Mouse (Mus musculus): Measurements from ENCODE around the gene Pigx. TPM values are rescaled to one million over a fixed set of nuclear protein-coding genes. Genes with fewer than 3 reads are reported as not detected.

Pigx gene
- polyA plus RNA-seq, 1 experiment = 21.0 TPM

DNA sequence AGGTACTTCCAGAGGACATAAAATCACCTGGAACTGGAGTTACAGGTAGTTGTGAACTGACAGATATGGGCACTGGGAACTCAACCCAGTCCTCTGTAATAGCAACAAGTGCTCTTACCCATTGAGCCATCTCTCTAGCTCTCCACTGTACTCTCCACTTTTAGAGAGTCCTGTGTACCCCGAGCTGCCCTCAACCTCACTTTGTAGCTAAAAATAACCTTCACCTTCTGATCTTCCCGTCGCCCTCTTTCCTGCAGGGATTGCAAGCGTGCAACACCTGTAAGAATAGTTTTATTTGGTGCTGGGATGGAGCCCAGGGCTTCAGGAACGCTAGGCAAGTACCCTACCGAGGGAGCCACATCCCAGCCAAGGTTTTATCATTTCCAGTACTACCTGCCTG, 16.2 kb upstream of the Pigx start:
- TF ChIP-seq GATA1 (IDR thresholded peaks at IDR 0.05; ENCODE audit: low read length) = no peak

DNA sequence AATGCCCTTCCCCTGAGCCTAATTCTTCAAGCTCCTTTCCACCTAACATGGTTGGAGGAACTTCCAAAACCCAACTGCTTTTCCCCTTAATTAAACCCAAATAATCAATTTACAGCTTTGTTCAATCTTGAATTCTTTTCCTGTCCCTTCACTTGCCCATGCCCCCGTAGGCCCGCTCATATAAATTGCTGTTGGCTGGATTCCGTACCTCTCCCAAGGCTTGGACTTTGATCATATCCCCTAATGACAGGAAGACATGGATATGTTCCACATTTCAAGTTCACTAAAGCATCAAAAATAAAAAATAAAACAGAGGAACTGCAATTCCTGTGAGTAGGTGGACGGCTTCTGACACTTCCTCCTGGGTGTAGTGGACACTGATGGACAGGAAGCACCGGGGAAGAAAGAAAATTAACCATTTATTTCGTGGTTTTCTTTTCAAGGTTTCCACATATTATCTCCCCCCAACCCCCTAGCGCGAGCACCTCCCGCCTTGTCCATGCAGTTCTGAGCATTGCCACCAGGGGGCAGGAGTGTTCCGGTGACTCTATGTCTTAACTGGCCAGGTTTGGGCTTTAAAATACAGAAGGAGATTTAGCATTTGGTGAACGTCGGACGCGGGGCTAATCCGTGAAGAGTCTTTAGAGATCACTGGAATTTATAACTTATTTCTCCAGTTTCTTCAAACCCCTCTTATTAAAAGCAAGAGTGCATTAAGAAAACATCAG, 15.6 kb upstream of the Pigx start:
- TF ChIP-seq GATA1 (IDR thresholded peaks at IDR 0.05; ENCODE audit: low read length) = no peak

DNA sequence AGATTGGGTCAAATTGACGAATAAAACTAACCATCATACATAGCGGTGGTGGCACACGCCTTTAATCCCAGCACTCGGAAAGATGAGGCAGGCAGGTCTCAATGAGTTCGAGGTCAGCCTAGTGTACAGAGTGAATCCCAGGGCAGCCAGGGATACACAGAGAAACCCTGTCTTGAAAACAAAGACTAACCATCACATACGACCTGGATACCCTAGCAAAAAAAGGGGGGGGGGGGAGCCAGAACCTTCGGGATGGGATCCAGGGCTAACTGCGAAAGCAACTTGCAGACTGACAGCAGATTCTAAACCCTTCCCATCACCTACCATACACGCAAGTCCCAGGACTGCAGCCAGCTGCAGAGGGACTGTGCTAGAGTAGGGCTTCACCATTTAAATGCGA, 14.9 kb upstream of the Pigx start:
- no peak for TF ChIP-seq GATA1 (IDR thresholded peaks at IDR 0.05; ENCODE audit: low read length)

DNA sequence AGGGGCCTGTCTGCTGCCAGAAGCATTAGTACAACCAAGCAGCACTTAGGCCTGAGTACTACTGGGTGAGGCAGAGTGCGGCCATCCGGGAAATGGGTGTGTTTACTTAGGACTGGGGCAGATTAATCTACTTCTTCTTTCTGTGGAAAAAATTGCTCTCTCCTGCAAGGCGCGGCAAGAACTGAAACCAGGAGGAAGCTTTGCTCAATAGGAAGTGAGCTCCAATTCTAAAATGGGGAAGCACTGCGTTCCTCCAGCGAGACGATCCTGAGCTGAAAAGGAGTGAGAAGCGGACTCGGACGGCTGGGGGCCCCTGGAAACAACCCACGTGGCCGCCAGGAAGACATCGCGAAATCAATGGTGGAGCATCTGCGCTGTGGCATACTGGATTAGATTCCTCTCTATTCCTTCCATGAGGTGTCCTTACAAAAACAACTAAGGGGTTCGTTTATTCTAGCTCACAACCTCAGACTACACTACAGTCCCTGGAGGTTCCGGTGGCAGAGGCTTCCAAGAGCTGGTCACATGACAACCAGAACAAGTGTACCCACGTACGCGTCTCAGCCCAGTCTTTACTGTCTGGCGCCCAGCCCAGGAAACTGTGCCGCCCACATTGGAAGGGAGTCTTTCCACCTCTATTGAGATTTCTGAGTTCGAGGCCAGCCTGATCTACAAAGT, 14.1 kb upstream of the Pigx start:
- TF ChIP-seq GATA1 (IDR thresholded peaks at IDR 0.05; ENCODE audit: low read length) = no peak

DNA sequence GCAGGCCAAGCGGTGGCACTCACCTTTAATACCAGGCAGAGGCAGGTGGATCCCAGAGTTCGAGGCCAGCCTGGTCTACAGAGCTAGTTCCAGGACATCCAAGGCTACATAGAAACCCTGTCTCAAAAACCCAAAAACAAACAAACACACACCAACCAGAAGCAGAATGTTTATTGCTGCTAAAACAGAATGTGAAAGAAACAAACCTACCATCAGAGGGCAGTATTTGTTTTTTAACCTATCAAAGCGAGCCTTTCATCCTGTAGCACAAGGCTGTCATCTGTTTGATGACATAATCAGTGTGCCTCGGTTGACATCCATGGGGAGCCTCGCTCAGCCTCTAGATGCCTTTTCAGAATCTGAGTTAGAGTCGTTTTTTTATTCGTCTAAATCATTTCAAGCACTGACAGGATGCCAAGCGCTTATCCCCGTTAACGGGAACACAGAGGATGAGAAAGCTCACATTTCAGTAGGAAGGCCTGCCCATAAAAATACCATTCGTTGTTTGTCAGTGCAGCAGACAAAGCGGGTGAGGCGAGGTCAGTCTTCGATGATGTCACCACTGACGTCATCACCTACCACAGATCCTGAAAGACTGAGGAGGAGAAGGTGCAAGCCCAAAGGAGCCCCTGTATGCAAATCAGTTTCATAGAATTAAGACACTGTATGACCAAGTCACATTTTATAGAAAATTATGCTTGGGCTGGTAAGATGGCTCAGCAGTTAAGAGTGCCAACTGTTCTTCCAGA, 11.6 kb upstream of the Pigx start:
- TF ChIP-seq GATA1 (IDR thresholded peaks at IDR 0.05; ENCODE audit: low read length) = no peak

DNA sequence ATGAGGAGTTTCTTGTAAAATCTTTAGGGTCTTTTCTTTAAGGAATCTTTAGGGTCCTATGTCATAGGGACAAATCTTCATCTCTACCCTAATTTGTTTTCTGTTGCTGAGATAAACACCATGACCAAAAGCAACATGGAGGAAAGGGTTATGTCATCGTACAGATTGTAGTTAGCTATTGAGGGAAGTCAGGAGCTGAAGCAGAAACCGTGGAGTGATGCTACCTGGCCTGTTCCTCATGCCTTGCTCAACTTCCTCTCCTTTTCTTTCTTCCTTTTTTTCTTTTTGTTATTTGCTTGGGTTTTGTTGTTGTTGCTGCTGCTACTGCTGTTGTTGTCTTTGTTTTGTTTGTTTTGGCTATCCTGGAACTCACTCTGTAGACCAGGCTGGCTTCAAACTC, 9.0 kb upstream of the Pigx start:
- TF ChIP-seq GATA1 (IDR thresholded peaks at IDR 0.05; ENCODE audit: low read length) = no peak

DNA sequence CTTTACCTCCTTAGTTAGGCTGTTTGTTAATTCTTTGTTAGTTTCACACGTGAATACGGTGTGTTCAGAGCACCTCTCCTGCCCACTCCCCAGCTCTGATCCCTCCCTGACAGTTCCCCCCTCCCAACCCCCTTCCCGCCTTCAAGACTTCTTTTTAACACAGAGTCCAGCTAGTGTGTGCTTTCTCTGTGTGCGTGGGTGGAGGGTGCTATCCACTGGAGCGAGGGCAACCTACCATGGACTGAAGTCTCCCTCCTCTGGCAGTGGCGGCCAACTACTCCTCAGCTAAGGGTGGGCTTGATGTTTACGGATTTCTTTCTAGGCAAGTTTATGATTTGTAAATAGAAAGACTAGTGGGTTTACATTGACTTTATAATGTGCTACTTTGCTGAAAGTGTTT, 8.6 kb upstream of the Pigx start:
- TF ChIP-seq GATA1 (IDR thresholded peaks at IDR 0.05; ENCODE audit: low read length) = no peak

DNA sequence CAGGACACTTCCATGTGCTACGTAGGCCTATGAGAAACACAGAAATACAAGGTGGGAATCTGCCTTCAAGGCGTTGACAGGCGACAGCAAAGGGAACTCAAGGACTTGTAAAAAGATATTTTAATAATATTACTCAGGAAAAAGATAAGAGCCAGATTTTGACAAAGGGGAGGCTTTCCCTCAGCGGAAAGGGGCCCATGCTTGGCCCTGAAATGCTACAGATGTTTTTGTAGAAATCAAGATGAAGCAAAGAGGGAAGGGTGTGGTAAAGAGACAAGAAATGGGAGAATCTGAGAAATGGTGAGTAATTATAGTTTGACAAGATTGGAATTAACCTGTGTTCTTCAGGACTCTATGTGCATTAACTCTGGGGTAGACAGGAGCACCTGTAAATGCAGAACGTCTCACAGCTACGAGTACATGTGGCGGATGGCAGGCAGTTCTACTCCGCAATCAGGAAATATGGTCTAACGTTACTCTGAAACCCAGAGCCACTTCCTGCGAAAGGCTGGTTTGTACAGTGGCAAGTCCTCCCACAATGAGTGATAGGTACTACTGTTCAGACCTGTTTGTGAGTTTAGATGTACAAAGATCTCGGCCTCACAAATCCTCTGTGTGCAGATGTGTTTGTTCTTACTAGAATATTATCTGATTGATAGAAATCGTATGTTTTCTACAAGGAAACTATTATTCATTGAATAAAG, 8.0 kb upstream of the Pigx start:
- no peak for TF ChIP-seq GATA1 (IDR thresholded peaks at IDR 0.05; ENCODE audit: low read length)

DNA sequence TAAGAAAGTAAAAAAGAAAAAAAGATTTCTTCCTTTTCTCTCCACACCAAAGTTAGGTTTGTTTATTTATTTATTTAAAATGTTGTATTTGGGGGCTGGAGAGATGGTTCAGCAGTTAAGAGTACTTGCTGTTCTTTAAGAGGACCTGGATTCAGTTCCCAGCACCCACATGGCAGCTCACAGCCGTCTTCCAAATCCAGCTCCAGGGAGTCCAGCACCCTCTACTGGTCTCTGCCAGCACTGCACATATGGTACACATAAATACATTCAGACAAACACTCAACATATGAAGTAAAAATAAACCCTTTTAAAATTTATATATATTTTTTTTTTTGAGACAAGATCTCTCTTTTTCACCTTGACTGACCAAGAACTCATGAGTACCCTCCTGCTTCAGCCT, 6.2 kb upstream of the Pigx start:
- no peak for TF ChIP-seq GATA1 (IDR thresholded peaks at IDR 0.05; ENCODE audit: low read length)

DNA sequence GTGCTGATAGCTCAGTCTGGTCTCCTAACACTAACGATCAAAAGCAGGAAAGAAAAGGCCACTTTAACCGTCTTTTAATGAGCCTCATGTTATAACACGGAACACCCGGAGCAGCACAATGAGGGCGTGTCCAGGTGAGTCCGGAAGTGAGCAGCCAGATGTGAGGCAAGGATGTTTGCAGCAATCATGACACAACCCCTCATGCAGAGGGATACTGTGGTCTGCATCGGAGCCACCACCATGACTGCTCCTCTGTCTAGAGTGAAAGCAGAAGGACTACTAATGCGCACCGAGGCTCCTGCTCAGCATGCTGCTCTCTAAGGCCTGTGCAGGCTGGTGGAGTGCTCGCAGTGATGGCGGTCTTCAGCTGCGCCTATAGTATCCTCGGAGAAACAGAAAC, 2.8 kb upstream of the Pigx start:
- no peak for TF ChIP-seq GATA1 (IDR thresholded peaks at IDR 0.05; ENCODE audit: low read length)

DNA sequence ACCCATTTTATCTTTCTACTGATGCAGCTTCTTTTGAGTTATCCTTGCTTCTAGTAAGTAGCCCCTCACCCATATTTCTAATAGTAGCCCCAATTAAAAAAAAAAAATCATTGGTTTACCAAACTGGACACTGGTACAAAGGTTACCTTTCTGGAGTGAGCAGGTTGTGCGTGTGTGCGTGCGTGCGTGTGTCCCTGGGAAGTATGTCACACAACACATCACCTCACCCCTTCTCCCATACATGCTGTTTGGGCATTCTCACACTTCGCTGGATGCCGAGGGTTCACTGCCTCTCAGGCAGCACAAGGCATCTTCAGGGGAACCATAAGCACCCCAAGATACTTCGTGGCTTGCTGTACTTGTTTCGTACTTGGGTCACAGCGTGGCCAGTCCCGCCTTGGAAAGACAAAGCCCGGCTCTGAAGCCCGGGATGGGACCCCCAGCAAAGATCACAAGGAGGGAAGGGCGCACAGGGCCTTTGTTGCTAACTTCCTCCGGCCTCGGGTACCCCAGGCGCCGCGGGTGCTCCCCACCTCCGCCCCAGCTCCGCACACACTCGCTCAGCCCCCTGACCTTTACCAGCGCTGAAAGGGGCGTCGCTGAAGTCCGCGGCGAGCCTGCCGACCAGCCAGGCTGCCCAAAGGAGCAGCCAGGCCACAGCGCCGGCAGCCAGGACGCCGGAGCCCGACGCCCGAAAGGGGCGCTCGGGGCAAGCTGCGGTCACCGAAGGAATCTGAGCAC, 473 bp downstream of the Pigx start:
- TF ChIP-seq GATA1 (IDR thresholded peaks at IDR 0.05; ENCODE audit: low read length) = no peak

DNA sequence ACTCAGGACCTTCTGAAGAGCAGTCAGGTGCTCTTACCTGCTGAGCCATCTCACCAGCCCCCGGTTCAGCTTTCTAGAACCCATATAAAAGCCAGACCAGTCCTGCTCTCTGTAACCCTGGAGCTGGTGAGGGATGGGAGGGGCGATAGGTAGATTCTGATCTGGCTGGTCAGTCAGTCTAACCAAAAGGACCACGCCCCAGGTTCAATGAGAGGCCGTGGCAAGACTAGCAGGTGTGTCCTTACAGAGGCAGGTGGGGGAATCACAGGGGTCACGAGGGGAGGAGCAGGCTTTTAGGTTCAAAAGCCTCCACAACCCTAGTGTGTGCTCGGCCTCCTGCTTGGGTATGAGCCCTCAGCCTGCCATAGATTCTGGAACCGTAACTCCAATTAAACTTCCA, 8.1 kb downstream of the Pigx start:
- TF ChIP-seq GATA1 (IDR thresholded peaks at IDR 0.05; ENCODE audit: low read length) = no peak

DNA sequence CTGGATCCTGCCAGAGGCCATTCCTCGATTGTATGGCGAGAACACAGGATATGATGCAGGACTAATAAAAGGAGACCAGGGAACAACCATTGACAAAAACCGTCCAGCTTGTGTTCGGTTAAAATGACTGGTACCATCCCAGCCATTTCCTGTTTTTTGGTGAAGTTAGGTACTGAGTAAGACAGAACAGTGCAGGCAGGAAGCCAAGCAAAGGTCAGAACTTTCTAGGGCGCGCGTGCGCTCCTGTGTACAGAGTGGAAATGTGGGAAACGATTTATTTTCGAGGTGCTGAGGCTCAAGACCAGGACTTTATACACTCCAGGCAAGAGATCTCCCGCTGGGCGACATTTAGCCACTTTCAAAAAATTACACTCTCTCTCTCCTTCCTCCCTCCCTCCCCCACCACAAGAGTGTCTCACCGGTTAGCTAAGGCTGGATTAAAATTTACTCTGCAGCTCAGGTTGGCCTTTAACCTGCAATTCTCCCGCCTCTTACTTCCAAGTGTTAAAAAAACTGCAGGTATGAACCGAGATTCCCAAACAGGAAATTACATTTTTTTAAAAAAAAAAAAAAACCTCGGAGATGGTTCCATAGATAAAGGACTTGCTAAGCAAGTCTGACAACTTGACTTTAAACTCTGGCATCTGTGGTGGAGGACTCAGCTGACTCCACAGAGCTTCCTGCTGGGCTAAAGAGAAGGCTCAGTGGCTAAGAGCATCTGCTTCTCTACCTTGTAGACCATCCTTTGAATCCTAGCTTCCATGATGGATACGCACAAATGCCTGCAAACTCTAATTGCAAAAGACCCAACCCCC, 11.7 kb downstream of the Pigx start:
- TF ChIP-seq GATA1 (IDR thresholded peaks at IDR 0.05; ENCODE audit: low read length) = no peak

DNA sequence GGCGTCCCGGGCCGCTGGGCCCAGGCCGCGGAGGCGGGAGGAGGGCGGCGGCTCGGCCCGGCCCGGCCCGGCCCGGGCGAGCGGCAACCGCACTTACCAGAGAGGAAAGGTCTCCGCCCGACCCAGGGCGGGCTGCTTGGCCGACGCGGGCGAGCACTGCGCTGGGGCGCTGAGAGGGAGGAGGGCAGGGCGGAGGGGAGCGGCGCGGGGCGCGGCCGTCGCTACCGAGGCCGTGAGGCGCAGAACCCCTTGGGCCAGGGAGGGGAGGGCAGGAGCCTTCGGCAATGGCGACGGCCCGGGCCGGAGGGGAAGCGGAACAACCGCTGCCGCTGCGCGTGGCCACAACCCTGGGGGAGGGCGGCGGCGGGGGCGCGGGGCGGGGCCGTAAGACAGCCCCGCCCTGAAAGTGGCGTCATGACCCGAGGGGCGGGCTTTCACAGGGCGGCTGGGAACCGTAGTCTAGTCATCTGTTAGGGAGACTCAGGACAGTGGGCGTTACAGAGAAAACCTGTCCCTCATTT, 20.5 kb downstream of the Pigx start, which contains the start of gene Pak2:
Pak2 (minus strand) TSS at position 352 of the 521 bp plus-strand sequence.
- no peak for TF ChIP-seq GATA1 (IDR thresholded peaks at IDR 0.05; ENCODE audit: low read length)

Data from G1E-ER4 (cell line).